Mouse (Mus musculus): ENCODE measurements around the gene Dpf3. TPM values are rescaled to one million over a fixed set of nuclear protein-coding genes. Genes with fewer than 3 reads are reported as not detected.
A peak's percentile ranks its signal among the peaks of the same experiment; 100 is the strongest.

The Dpf3 gene
- total RNA-seq, 2 experiments from 2014 or later, result 6.4 to 6.5 TPM

- intact Hi-C loops (cut with DNase I), result no loop called here
- DNase-seq (ENCODE audit: low spot score in 2 of 2), result no peak
Observed at GRCm38 (mm10) chr12:83499256-83499655, 11.7 kb upstream of the Dpf3 start.

DNA sequence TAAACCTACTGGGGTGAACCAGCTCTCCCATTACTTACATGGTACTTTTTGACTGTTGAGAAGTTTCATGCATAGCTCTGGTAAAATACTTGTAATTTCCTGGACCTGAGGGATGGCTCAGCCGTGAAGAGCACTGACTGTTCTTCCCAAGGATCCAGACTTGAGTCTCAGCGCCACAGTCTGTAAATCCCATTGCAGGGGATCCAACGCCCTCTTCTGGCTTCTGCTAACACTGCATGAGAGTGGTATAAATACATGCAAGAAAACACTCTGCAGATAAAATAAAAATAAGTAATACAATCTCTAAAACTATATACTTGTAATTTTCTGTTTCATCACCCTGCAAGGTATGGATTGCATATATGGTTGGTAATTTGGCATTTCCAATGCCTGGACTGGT lies 10.4 kb upstream of the Dpf3 start:
- DNase-seq (ENCODE audit: low spot score in 2 of 2), result no peak
- intact Hi-C loops (cut with DNase I), result no loop called here

- intact Hi-C loops (cut with DNase I), result no loop called here
Observed at GRCm38 (mm10) chr12:83496736-83497135, 9.2 kb upstream of the Dpf3 start.

GRCm38 (mm10) chr12:83496336-83496735 lies 8.8 kb upstream of the Dpf3 start:
- intact Hi-C loops (cut with DNase I), result no loop called here
- no peak for DNase-seq (ENCODE audit: low spot score in 2 of 2)

More at GRCm38 (mm10) chr12:83496736-83497135, 9.2 kb upstream of the Dpf3 start:
- DNase-seq (ENCODE audit: low spot score in 2 of 2), result no peak

DNA sequence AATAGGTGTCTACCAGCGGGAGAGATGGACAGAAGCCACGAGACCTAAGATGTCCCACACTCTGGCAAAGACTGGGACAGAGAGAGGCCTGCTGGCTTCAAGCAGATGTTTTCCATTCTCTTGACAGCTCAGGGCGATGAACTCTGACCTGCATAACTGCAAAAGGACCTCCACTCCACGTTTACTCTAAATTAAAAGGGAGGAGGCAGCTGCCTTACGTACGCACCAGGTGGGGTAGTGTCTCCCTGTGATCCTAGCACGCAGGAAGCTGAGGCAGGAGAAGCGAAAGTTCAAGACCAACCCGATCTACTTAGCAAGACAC lies 8.4 kb upstream of the Dpf3 start:
- DNase-seq (ENCODE audit: low spot score in 2 of 2), result no peak
- intact Hi-C loops (cut with DNase I), result no loop called here

GRCm38 (mm10) chr12:83495248-83495960 lies 7.9 kb upstream of the Dpf3 start:
- no peak for DNase-seq (ENCODE audit: low spot score in 2 of 2)
- intact Hi-C loops (cut with DNase I), result no loop called here

DNA sequence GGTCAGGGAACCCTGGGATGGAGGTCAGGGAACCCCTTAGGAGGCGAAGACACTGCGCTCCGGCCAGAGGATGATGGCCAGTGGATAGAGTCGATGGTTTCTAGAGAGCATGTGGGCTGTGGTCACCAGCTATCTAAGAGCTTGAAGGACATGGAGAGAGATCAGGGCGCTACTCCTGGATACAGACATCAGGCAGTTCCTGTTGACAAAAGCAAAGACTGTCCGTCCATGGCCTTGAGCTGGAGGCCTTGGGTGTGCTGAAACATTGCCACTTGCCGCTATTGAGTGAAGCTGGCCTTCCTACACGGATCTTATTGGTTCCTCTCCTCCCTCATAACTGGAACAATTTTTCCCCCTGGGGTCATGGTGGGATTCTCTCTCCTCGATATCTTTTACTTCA lies 6.7 kb upstream of the Dpf3 start:
- DNase-seq (ENCODE audit: low spot score in 2 of 2), result no peak
- intact Hi-C loops (cut with DNase I), result loop anchor here (5.0 kb wide), 1 partner anchor 287 kb away; no protein-coding TSS in a partner anchor

- no peak for DNase-seq (ENCODE audit: low spot score in 2 of 2)
- intact Hi-C loops (cut with DNase I), result loop anchor here (5.0 kb wide), 1 partner anchor 286 kb away; no protein-coding TSS in a partner anchor
Observed at GRCm38 (mm10) chr12:83492808-83493207, 5.3 kb upstream of the Dpf3 start.

- no peak for DNase-seq (ENCODE audit: low spot score in 2 of 2)
- intact Hi-C loops (cut with DNase I), result loop anchor here (5.0 kb wide), 1 partner anchor 284 kb away; no protein-coding TSS in a partner anchor
Observed at GRCm38 (mm10) chr12:83491609-83492008, 4.1 kb upstream of the Dpf3 start.

DNA sequence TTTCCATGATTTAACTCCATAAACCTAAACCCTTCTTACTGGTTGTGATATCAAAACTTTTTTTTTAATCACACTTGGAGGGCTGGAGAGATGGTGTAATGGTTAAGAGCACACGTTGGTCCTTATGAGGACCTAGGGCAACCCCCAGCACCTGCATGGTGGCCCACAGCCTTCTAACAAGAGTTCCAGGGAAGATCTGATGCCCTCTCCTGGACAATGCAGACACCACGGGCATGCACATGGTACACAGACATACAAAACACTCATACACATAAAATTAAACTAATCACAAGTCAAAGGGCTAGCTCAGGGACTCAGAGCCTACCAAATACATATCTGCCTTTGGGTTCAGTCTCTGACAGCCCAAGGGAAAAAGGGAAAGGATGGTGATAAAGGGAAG lies 2.2 kb upstream of the Dpf3 start:
- DNase-seq (ENCODE audit: low spot score in 2 of 2), result no peak
- intact Hi-C loops (cut with DNase I), result loop anchor here (5.0 kb wide), 3 partner anchors 147 to 282 kb away; no protein-coding TSS in a partner anchor

GRCm38 (mm10) chr12:83488211-83488941 lies 860 bp upstream of the Dpf3 start:
- intact Hi-C loops (cut with DNase I), result loop anchor here (5.0 kb wide), 2 partner anchors 146 to 266 kb away; no protein-coding TSS in a partner anchor
- peak in 1 of 2 experiments; percentile 18 for DNase-seq (ENCODE audit: low spot score in 2 of 2)

DNA sequence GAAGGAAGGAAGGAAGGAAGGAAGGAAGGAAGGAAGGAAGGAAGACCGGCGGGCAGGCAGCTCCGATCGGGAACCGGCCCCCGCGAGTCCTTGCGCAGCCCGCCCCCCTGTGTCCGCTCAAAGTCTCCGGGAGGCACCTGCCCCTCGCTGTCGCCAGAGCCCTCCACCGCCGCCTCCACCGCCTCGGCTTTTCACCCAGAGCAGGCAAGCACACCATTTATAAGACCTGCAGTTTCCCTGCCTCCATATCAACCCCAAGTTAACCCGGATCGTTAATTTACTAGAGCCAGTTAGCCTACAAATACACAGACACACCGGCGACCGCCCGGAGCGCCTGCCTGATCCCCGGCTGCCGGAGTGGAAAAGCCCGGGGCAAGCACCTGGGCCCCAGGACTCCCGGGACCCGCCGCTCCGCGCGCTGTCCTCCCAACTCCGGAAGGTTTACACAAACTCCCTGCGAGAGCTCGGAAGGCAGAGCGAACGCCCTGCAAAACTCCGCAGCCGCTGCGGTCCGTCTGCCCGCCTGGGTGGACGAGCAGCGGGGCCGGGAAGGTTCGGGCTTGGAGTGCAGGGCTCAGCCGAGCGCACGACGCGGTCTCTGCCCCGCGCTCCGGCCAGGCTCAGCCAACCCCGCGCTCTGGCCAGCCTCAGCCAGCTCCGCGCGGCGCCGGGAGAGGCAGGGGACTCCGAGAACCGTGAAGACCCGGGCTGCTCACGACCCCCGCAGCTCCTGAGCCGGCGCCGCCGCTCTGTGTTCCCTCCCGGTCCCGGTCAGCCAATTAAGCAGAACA lies 650 bp downstream of the Dpf3 start:
- intact Hi-C loops (cut with DNase I), result loop anchor here (1.0 to 5.0 kb wide), 3 partner anchors 145 to 318 kb away; no protein-coding TSS in a partner anchor
- peak; percentile 24 to 30 for DNase-seq (ENCODE audit: low spot score in 2 of 2)

- DNase-seq (ENCODE audit: low spot score in 2 of 2), result peak; percentile 66 to 88
- intact Hi-C loops (cut with DNase I), result loop anchor here (1.0 to 5.0 kb wide), 3 partner anchors 144 to 317 kb away; no protein-coding TSS in a partner anchor
Observed at GRCm38 (mm10) chr12:83485911-83486670, 1.4 kb downstream of the Dpf3 start.

DNA sequence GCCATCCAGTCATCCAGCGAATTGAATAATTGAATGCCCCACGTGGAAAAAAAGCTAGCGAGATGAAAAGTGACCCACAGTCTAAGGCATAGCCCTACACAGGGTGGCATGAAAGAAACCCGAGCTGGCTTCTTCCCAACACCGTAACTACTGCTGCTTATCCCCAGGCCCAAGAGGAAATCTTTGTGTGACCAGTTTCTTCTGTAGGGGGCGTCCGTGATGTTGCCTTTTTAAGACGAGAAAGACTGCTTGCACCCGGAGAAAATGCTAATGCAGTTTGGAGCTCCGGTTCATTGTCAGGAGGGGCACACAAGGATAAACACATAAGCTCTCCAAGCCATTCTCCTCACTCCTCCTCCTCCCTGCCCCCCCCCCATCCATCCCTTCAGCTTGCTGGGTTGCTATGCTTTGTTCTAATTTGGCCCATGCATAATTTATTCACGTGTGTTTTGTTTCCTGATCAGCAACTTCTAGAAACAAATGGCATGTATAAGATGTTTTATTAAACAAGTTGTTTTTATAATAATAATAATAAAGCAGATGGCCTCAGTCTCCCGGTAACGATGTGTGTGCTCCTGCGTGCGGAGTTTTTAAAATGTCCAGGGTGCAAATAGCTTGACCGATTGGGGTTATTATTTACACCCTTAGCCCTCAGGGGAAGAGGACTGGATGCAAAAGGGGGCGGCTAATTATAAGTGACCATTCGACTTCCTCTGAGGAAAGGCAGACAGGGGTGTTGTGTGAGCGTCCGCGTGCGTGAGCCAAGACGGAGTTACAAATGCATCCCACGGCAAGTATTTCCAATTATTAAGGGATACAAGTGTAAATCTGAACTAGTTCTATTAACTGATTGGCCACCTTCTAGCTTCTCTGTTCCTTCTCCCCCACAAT lies 2.4 kb downstream of the Dpf3 start:
- peak in 1 of 2 experiments; percentile 17 for DNase-seq (ENCODE audit: low spot score in 2 of 2)
- intact Hi-C loops (cut with DNase I), result loop anchor here (5.0 kb wide), 2 partner anchors 143 to 263 kb away; no protein-coding TSS in a partner anchor

DNA sequence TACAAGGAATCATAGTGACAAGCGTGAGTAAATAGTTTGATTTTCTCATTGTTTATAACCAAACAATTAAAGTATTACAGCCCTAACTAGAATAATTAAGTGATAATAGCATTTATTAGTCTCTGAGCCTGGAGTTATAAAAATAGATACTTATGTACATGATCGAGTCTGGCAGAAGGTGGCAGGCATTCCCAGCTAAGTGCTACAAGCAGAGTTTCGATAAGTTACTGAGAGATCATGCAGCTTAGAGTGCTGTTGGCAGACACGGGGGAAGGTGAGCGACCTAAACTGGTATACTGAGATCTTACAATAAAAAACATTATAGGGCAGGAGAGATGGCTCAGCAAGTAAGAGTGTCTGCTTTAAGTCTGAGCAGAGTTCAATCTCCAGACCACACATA lies 3.9 kb downstream of the Dpf3 start:
- no peak for DNase-seq (ENCODE audit: low spot score in 2 of 2)
- intact Hi-C loops (cut with DNase I), result no loop called here

DNA sequence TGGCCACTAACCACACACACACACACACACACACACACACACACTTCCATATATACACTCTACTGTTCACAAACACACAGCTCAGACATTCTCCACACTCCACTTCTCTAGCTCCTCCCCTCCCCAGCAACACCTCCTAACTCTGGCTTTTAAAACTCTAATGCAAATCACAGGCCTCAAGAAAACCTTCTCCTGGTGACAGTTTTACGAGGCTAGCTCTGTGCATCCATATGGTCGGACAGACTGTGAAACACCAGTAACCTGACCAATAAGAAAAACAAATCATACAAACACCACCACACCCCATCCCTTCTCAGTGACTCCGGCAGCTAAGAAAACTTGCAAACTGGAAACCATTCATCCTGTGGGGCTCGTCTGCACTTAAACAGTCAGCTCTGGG lies 6.1 kb downstream of the Dpf3 start:
- no peak for DNase-seq (ENCODE audit: low spot score in 2 of 2)
- intact Hi-C loops (cut with DNase I), result no loop called here

GRCm38 (mm10) chr12:83479818-83480401 lies 7.6 kb downstream of the Dpf3 start:
- DNase-seq (ENCODE audit: low spot score in 2 of 2), result no peak
- intact Hi-C loops (cut with DNase I), result no loop called here

GRCm38 (mm10) chr12:83479140-83479539 lies 8.4 kb downstream of the Dpf3 start:
- intact Hi-C loops (cut with DNase I), result no loop called here
- DNase-seq (ENCODE audit: low spot score in 2 of 2), result no peak

All from left cerebral cortex, postnatal 25 days (tissue).